Mouse (Mus musculus) bone marrow macrophage, adult 2 months (primary cell): Measurements from ENCODE around the gene Tcl1. TPM values are rescaled to one million over a fixed set of nuclear protein-coding genes. Genes with fewer than 3 reads are reported as not detected.

Source experiments
- H3K27ac ChIP-seq: 2 replicates; pipeline ENCODE4 v1.5.1; 2012; ENCODE audit warnings: low read depth, low read length; ENCODE audit not compliant: insufficient read depth
- H3K4me1 ChIP-seq: 2 replicates; pipeline ENCODE4 v1.6.1; 2012; ENCODE audit warnings: low read length; ENCODE audit not compliant: control insufficient read depth, insufficient read depth
- H3K4me3 ChIP-seq: 2 replicates; pipeline ENCODE4 v1.5.1; 2012; ENCODE audit warnings: mild to moderate bottlenecking, low read length, moderate library complexity; ENCODE audit not compliant: insufficient read depth
- CTCF ChIP-seq: IDR thresholded peaks from 2 replicates; pipeline ENCODE4 v1.5.1; 2012; ENCODE audit warnings: low read depth, mild to moderate bottlenecking, low read length, moderate library complexity
- POLR2A ChIP-seq: IDR thresholded peaks from 2 replicates; pipeline ENCODE4 v1.6.1; 2012; ENCODE audit warnings: mild to moderate bottlenecking, low read depth, low read length, borderline replicate concordance
- polyA plus RNA-seq: library from polyadenylated mRNA; stranded (reverse); fragments of >200 nt; gene quantifications from 2 replicates; pipeline ENCODE4 v1.2.4, GENCODE M21; 2012; ENCODE audit not compliant: missing spikeins, insufficient read depth, insufficient read length

Gene Tcl1
- polyA plus RNA-seq, 1 experiment = not detected

DNA sequence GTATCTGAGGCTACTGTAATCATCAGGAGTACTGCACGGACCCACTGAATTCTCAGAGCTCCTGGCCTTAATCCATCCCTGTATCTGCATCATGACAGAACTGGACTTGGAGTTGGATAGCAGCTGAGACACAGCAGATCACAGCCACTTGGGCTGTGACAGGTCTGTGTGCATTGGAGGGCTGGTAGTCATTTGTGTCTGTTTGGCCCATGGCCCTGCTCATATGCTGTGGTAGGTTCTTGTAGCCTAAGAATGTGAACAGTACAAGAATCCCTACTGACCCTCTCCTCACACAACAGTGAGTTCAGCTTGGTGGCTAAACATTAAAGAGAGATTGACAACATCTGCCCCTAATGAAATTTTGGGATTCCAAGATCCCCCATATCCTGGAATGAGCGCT lies 49.2 kb downstream of the Tcl1 start:
- no peak overlapping the region for H3K4me3 ChIP-seq
- TF ChIP-seq CTCF = no peak
- TF ChIP-seq POLR2A = no peak
- no peaks in the 10 kb centered on the region for H3K4me1 ChIP-seq
- H3K27ac ChIP-seq = no peak overlapping the region

Other genes starting within 250 kb of the Tcl1 start
- 13.4 and 18.2 TPM in 2 replicates for gene Syne3, start 213.0 kb downstream of the Tcl1 start, polyA plus RNA-seq
- 22.5 and 31.6 TPM in 2 replicates for gene Glrx5, start 190.1 kb downstream of the Tcl1 start, polyA plus RNA-seq
- gene Tcl1b2, start 76.8 kb downstream of the Tcl1 start, polyA plus RNA-seq = not detected in 2 replicates
- not detected in 2 replicates for gene Tcl1b1, start 63.1 kb downstream of the Tcl1 start, polyA plus RNA-seq
- not detected in 2 replicates for gene Tcl1b5, start 46.4 kb downstream of the Tcl1 start, polyA plus RNA-seq
- not detected in 2 replicates for gene Tcl1b3, start 31.8 kb downstream of the Tcl1 start, polyA plus RNA-seq
- gene Tcl1b4, start 20.8 kb downstream of the Tcl1 start, polyA plus RNA-seq = not detected in 2 replicates
- 0.33 TPM in 1 of 2 replicates, not detected in the other for gene Tunar, start 111.1 kb upstream of the Tcl1 start, polyA plus RNA-seq
- gene D430019H16Rik, start 231.1 kb upstream of the Tcl1 start, polyA plus RNA-seq = not detected in 2 replicates